Mouse (Mus musculus) adrenal gland, adult (tissue): Measurements from ENCODE around the gene Insr.
"Not testable (repeated sequence)": the region's sequence is repeated elsewhere in the genome, so short reads cannot be mapped to it uniquely, and the experiment has no call there.

Experiments
- DNase-seq, 2 experiments: peaks; one replicate each; pipeline ENCODE4 v3.0.0; 2022 to 2023; ENCODE audit warnings: low spot score in 1 of 2; ENCODE audit not compliant: inconsistent age in 2 of 2

The Insr gene

GRCm38 (mm10) chr8:3278934-3279720, at the start of gene Insr:
Gene Insr, minus strand, starts transcription at chr8:3279617.
- DNase-seq, result peak; percentile 95 to 98

GRCm38 (mm10) chr8:3327538-3328245, 48.3 kb upstream of the Insr start:
- DNase-seq, result peak; percentile 61 to 83

GRCm38 (mm10) chr8:3327056-3327455, 47.6 kb upstream of the Insr start:
- no peak for DNase-seq

GRCm38 (mm10) chr8:3324253-3324652, 44.8 kb upstream of the Insr start:
- DNase-seq, result peak in 1 of 2 experiments; percentile 76

- not testable (repeated sequence) for DNase-seq
Observed at GRCm38 (mm10) chr8:3319267-3319666, 39.9 kb upstream of the Insr start.

- peak in 1 of 2 experiments; percentile 2 for DNase-seq
Observed at GRCm38 (mm10) chr8:3316585-3316984, 37.2 kb upstream of the Insr start.

- no peak for DNase-seq
Observed at GRCm38 (mm10) chr8:3314345-3314744, 34.9 kb upstream of the Insr start.

GRCm38 (mm10) chr8:3313843-3314242, 34.4 kb upstream of the Insr start:
- peak; percentile 13 to 46 for DNase-seq

- DNase-seq, result peak in 1 of 2 experiments; percentile 0
Observed at GRCm38 (mm10) chr8:3313417-3313816, 34.0 kb upstream of the Insr start.

- peak; percentile 46 to 85 for DNase-seq
Observed at GRCm38 (mm10) chr8:3311482-3311881, 32.1 kb upstream of the Insr start.

- DNase-seq, result peak in 1 of 2 experiments; percentile 3
Observed at GRCm38 (mm10) chr8:3309636-3310035, 30.2 kb upstream of the Insr start.

GRCm38 (mm10) chr8:3308205-3308800, 28.9 kb upstream of the Insr start:
- DNase-seq, result peak in 1 of 2 experiments; percentile 6

GRCm38 (mm10) chr8:3302131-3302530, 22.7 kb upstream of the Insr start:
- peak in 1 of 2 experiments; percentile 0 for DNase-seq

- DNase-seq, result peak; percentile 29 to 58
Observed at GRCm38 (mm10) chr8:3299322-3299721, 19.9 kb upstream of the Insr start.

GRCm38 (mm10) chr8:3285824-3286223, 6.4 kb upstream of the Insr start:
- no peak for DNase-seq

GRCm38 (mm10) chr8:3284656-3285055, 5.2 kb upstream of the Insr start:
- peak; percentile 72 to 86 for DNase-seq

- DNase-seq, result no peak
Observed at GRCm38 (mm10) chr8:3281296-3281695, 1.9 kb upstream of the Insr start.

GRCm38 (mm10) chr8:3280266-3280910, 971 bp upstream of the Insr start:
- DNase-seq, result peak; percentile 41 to 74

- DNase-seq, result no peak
Observed at GRCm38 (mm10) chr8:3279721-3280077, 282 bp upstream of the Insr start.

- DNase-seq, result peak; percentile 55 to 83
Observed at GRCm38 (mm10) chr8:3278181-3278820, 1.1 kb downstream of the Insr start.

- DNase-seq, result peak in 1 of 2 experiments; percentile 46
Observed at GRCm38 (mm10) chr8:3277266-3277665, 2.2 kb downstream of the Insr start.
